Mouse (Mus musculus) midbrain, embryonic 16.5 days (tissue): Measurements from ENCODE around the gene Tert. TPM values are rescaled to one million over a fixed set of nuclear protein-coding genes. Genes with fewer than 3 reads are reported as not detected.
A peak's percentile ranks its signal among the peaks of the same experiment; 100 is the strongest.

Experiments
- ATAC-seq: fragments of 200-750 bp; cut with Nextera tagmentation; 2 replicates; pipeline ENCODE4 v1.8.0; 2017; ENCODE audit warnings: moderate TSS enrichment
- H3K27ac ChIP-seq: fragments of 300-500 bp; sonication (generic); 2 replicates; pipeline ENCODE4 v1.5.1; 2014; ENCODE audit warnings: mild to moderate bottlenecking, low read length, mixed read lengths
- H3K27me3 ChIP-seq: fragments of 300-500 bp; sonication (generic); 2 replicates; pipeline ENCODE4 v1.6.1; 2014; ENCODE audit warnings: low read depth, low read length, mixed read lengths; ENCODE audit not compliant: control insufficient read depth, insufficient read depth
- H3K36me3 ChIP-seq: fragments of 300-500 bp; sonication (generic); 2 replicates; pipeline ENCODE4 v1.6.1; 2014; ENCODE audit warnings: mild to moderate bottlenecking, low read length, moderate library complexity, mixed read lengths; ENCODE audit not compliant: control insufficient read depth, insufficient read depth
- H3K4me1 ChIP-seq: fragments of 300-500 bp; sonication (generic); 2 replicates; pipeline ENCODE4 v1.6.1; 2014; ENCODE audit warnings: mild to moderate bottlenecking, low read length, mixed read lengths; ENCODE audit not compliant: control insufficient read depth, insufficient read depth
- H3K4me2 ChIP-seq: fragments of 300-500 bp; sonication (generic); 2 replicates; pipeline ENCODE4 v1.6.1; 2014; ENCODE audit warnings: mild to moderate bottlenecking, low read length, mixed read lengths
- H3K4me3 ChIP-seq: fragments of 300-500 bp; sonication (generic); 2 replicates; pipeline ENCODE4 v1.5.1; 2014; ENCODE audit warnings: low read depth, mild to moderate bottlenecking, low read length, moderate library complexity, mixed read lengths
- H3K9ac ChIP-seq: fragments of 300-500 bp; sonication (generic); 2 replicates; pipeline ENCODE4 v1.6.1; 2014; ENCODE audit warnings: low read depth, low read length, mixed read lengths
- H3K9me3 ChIP-seq: fragments of 300-500 bp; sonication (generic); replicated peaks from 2 replicates; pipeline ENCODE4 v1.6.1; 2014; ENCODE audit warnings: mild to moderate bottlenecking, low read length, mixed read lengths; ENCODE audit not compliant: control insufficient read depth, poor library complexity, severe bottlenecking
- WGBS: fragments of 180-500 bp; shearing (Covaris S2); extraction: QIAGEN DNeasy Blood & Tissue Kit; methylation state at CpG from one replicate; pipeline ENCODE4 v1.1.7; 2014; 5-methylcytosine and 5-hydroxymethylcytosine counted together
- polyA plus RNA-seq: library from polyadenylated mRNA; unstranded; fragments of >200 nt; fragmentation: Nextera tagmentation; extraction: Ambion mirVana; gene quantifications from 2 replicates; pipeline ENCODE4 v1.2.1, GENCODE M21; 2015

Tert gene
- polyA plus RNA-seq, 1 experiment from 2014 or later, result 6.2 TPM

GRCm38 (mm10) chr13:73604156-73604957 is 22.4 kb upstream of the Tert start:
- Histone ChIP-seq H3K9me3 (no peaks in the 10 kb centered on the region), H3K4me3 (peak overlapping the region; percentile 91), H3K36me3 (peaks cover 12% of the 10 kb centered on the region), H3K27ac (peak overlapping the region; percentile 72), H3K4me1 (peaks cover 20% of the 10 kb centered on the region), H3K27me3 (no peaks in the 10 kb centered on the region), H3K9ac (peak overlapping the region; percentile 89), H3K4me2 (peak overlapping the region; percentile 99)
- WGBS, result 4% methylated on average over 35 of the region's 39 CpGs
- ATAC-seq, result peak; percentile 88

GRCm38 (mm10) chr13:73618406-73618805 is 8.3 kb upstream of the Tert start:
- 94% methylated on average over 5 of the region's 5 CpGs for WGBS
- no peaks in the 10 kb centered on the region for H3K27me3 ChIP-seq
- peaks cover 63% of the 10 kb centered on the region for H3K36me3 ChIP-seq
- ATAC-seq, result no peak
- H3K4me3 ChIP-seq, result no peak overlapping the region
- H3K4me1 ChIP-seq, result no peaks in the 10 kb centered on the region
- no peaks in the 10 kb centered on the region for H3K9me3 ChIP-seq
- no peak overlapping the region for H3K9ac ChIP-seq
- H3K4me2 ChIP-seq, result no peak overlapping the region
- no peak overlapping the region for H3K27ac ChIP-seq

- H3K36me3 ChIP-seq, result peaks cover 45% of the 10 kb centered on the region
Measured at GRCm38 (mm10) chr13:73620637-73621036, 6.1 kb upstream of the Tert start.

GRCm38 (mm10) chr13:73626410-73626744 is 334 bp upstream of the Tert start:
- H3K27me3 ChIP-seq, result no peaks in the 10 kb centered on the region
- 45% methylated on average over 6 of the region's 6 CpGs for WGBS
- peak overlapping the region; percentile 52 for H3K4me3 ChIP-seq
- peak overlapping the region; percentile 89 for H3K4me2 ChIP-seq
- peaks cover 11% of the 10 kb centered on the region for H3K4me1 ChIP-seq
- no peaks in the 10 kb centered on the region; the same call in 1 of the 2 replicates for H3K36me3 ChIP-seq
- no peak overlapping the region for H3K27ac ChIP-seq
- peak overlapping the region; percentile 74; the same call in 1 of the 2 replicates for H3K9ac ChIP-seq
- peak; percentile 63 for ATAC-seq
- no peaks in the 10 kb centered on the region for H3K9me3 ChIP-seq

More at GRCm38 (mm10) chr13:73620637-73621036, 6.1 kb upstream of the Tert start:
- H3K9me3 ChIP-seq, result no peaks in the 10 kb centered on the region
- no peak overlapping the region for H3K4me2 ChIP-seq
- 66% methylated on average over 6 of the region's 6 CpGs for WGBS
- no peaks in the 10 kb centered on the region for H3K4me1 ChIP-seq
- H3K9ac ChIP-seq, result no peak overlapping the region
- no peak for ATAC-seq
- no peak overlapping the region for H3K4me3 ChIP-seq
- no peaks in the 10 kb centered on the region for H3K27me3 ChIP-seq
- no peak overlapping the region for H3K27ac ChIP-seq

GRCm38 (mm10) chr13:73628586-73629113 is 1.9 kb downstream of the Tert start:
- 81% methylated on average over 11 of the region's 11 CpGs for WGBS
- Histone ChIP-seq H3K9me3 (no peaks in the 10 kb centered on the region), H3K27ac (no peak overlapping the region), H3K36me3 (peaks cover under 1% of the 10 kb centered on the region; the same call in 1 of the 2 replicates), H3K4me3 (no peak overlapping the region), H3K4me2 (no peak overlapping the region), H3K4me1 (peaks cover 11% of the 10 kb centered on the region), H3K27me3 (no peaks in the 10 kb centered on the region), H3K9ac (no peak overlapping the region)
- ATAC-seq, result no peak

- WGBS, result 95% methylated on average over 3 of the region's 3 CpGs
- no peak overlapping the region for H3K27ac ChIP-seq
- no peak overlapping the region for H3K9ac ChIP-seq
- peaks cover 7% of the 10 kb centered on the region for H3K36me3 ChIP-seq
- no peak for ATAC-seq
- H3K4me3 ChIP-seq, result no peak overlapping the region
- H3K9me3 ChIP-seq, result no peaks in the 10 kb centered on the region
- H3K27me3 ChIP-seq, result no peaks in the 10 kb centered on the region
- H3K4me1 ChIP-seq, result peaks cover 11% of the 10 kb centered on the region
- H3K4me2 ChIP-seq, result no peak overlapping the region
Measured at GRCm38 (mm10) chr13:73631837-73632236, 5.1 kb downstream of the Tert start.

GRCm38 (mm10) chr13:73637826-73638225 is 11.1 kb downstream of the Tert start:
- Histone ChIP-seq H3K9ac (no peak overlapping the region), H3K4me3 (no peak overlapping the region), H3K36me3 (peaks cover 7% of the 10 kb centered on the region), H3K27ac (no peak overlapping the region), H3K27me3 (no peaks in the 10 kb centered on the region), H3K9me3 (no peaks in the 10 kb centered on the region), H3K4me1 (no peaks in the 10 kb centered on the region), H3K4me2 (no peak overlapping the region)
- no peak for ATAC-seq
- 80% methylated on average over 5 of the region's 6 CpGs for WGBS

GRCm38 (mm10) chr13:73641296-73641695 is 14.6 kb downstream of the Tert start:
- Histone ChIP-seq H3K4me3 (no peak overlapping the region), H3K9me3 (no peaks in the 10 kb centered on the region), H3K27me3 (no peaks in the 10 kb centered on the region), H3K36me3 (peaks cover 2% of the 10 kb centered on the region), H3K27ac (no peak overlapping the region), H3K4me2 (no peak overlapping the region), H3K9ac (no peak overlapping the region), H3K4me1 (no peaks in the 10 kb centered on the region)
- ATAC-seq, result no peak
- WGBS, result 91% methylated on average over 4 of the region's 4 CpGs

- Histone ChIP-seq H3K4me1 (no peaks in the 10 kb centered on the region), H3K27me3 (no peaks in the 10 kb centered on the region), H3K4me3 (no peak overlapping the region), H3K9ac (no peak overlapping the region), H3K4me2 (no peak overlapping the region), H3K27ac (no peak overlapping the region), H3K36me3 (peaks cover 9% of the 10 kb centered on the region), H3K9me3 (no peaks in the 10 kb centered on the region)
- 39% methylated on average over 6 of the region's 6 CpGs for WGBS
- peak; percentile 80 for ATAC-seq
Measured at GRCm38 (mm10) chr13:73646397-73647087, 19.8 kb downstream of the Tert start.
